Comparison of ENCODE assay signal across 24 mouse cellular contexts in genomic region chr4:95830320-95830719, GRCm38 (mm10).
A peak's percentile ranks its signal among the peaks of the same experiment; 100 is the strongest.
DNase-seq lines count a peak whose midpoint lies in the region; ATAC-seq and TF ChIP-seq lines count a peak whose summit lies in the region.
"Had no signal": no experiment of that assay in that cellular context is flagged by ENCODE, and none has a peak within 500 bp of the region (broad histone marks: within the 10 kb centered on the region; RNA-seq: fewer than 3 reads in every experiment).

No protein-coding gene starts in this region.

- H3K4me3 ChIP-seq in testis, adult 2 months (ENCODE audit: control insufficient read depth, low read depth, low read length), result peak overlapping the region; percentile 52
- H3K4me3 ChIP-seq in macrophage (ENCODE audit: inconsistent target), result no peak overlapping the region
- H3K4me3 ChIP-seq: embryonic facial prominence, embryonic 13.5 days; embryonic facial prominence, embryonic 15.5 days; erythroblast, embryonic 14.5 days; forebrain, embryonic 10.5 days; forebrain, embryonic 12.5 days had no signal

- 87% methylated on average over 2 of the region's 2 CpGs for WGBS in macrophage (ENCODE audit: missing documents)

- H3K4me1 ChIP-seq in testis, adult 2 months (ENCODE audit: control insufficient read depth, insufficient read depth, low read length), result peaks cover 5% of the 10 kb centered on the region; the same call in 1 of the 2 replicates
- H3K4me1 ChIP-seq: embryonic facial prominence, embryonic 13.5 days; embryonic facial prominence, embryonic 15.5 days had no signal

- TF ChIP-seq POLR2A in testis, adult 2 months (IDR thresholded peaks at IDR 0.05; ENCODE audit: control insufficient read depth, low read depth, low read length), result no peak

- no peak for TF ChIP-seq CTCF in testis, adult 2 months (IDR thresholded peaks at IDR 0.05; ENCODE audit: control insufficient read depth, insufficient read depth, insufficient replicate concordance, low read depth, low read length)

- no peaks in the 10 kb centered on the region for H3K36me3 ChIP-seq in testis, adult 2 months (ENCODE audit: control insufficient read depth, insufficient read depth, low read length)
- H3K36me3 ChIP-seq in macrophage (ENCODE audit: inconsistent target), result no peaks in the 10 kb centered on the region
- H3K36me3 ChIP-seq: embryonic facial prominence, embryonic 13.5 days; embryonic facial prominence, embryonic 15.5 days; forebrain, embryonic 10.5 days; forebrain, embryonic 12.5 days had no signal

- no peaks in the 10 kb centered on the region for H3K79me2 ChIP-seq in macrophage (ENCODE audit: inconsistent target)

- ATAC-seq in common myeloid progenitor, adult 5-6 weeks (replicated peaks; ENCODE audit: low read depth, poor library complexity, severe bottlenecking), result 0 out of 2 replicates have a peak, but pooled peaks have one; percentile 54
- ATAC-seq in megakaryocyte progenitor cell, adult 5-6 weeks (replicated peaks; ENCODE audit: poor library complexity), result peak; percentile 57
- ATAC-seq: forebrain, embryonic 14.5 days; forebrain, embryonic 16.5 days had no signal

- DNase-seq in testis, postnatal 14 days (ENCODE audit: low spot score), result no peak
- no peak for DNase-seq in urinary bladder, postnatal 4 days (ENCODE audit: low spot score in 2 of 2)
- no peak for DNase-seq in kidney, postnatal 14 days
- no peak for DNase-seq in heart, postnatal 10 days
- DNase-seq: adrenal gland, adult 2 months; adrenal gland, postnatal 10 days; adrenal gland, postnatal 25 days; cerebellum, adult 11-12 months; cerebellum, adult 2 months; cerebellum, adult 9-10 months; cerebellum, postnatal 10 days; cerebellum, postnatal 25 days; embryo, embryonic 11 days had no signal

- intact Hi-C loops in heart, postnatal 10 days (cut with DNase I), result no loop called here

- H3K27ac ChIP-seq in testis, adult 2 months (ENCODE audit: control insufficient read depth, insufficient read depth, low read depth, low read length), result peak overlapping the region; percentile 74
- peak overlapping the region; percentile 41 for H3K27ac ChIP-seq in macrophage
- H3K27ac ChIP-seq: embryonic facial prominence, embryonic 13.5 days; embryonic facial prominence, embryonic 15.5 days; forebrain, embryonic 10.5 days; forebrain, embryonic 12.5 days had no signal

- no peaks in the 10 kb centered on the region for H3K27me3 ChIP-seq in testis, adult 2 months (ENCODE audit: control insufficient read depth, insufficient read depth, low read length)
- H3K27me3 ChIP-seq: embryonic facial prominence, embryonic 13.5 days; embryonic facial prominence, embryonic 15.5 days; forebrain, embryonic 12.5 days had no signal
